Mouse (Mus musculus) left cerebral cortex, postnatal 25 days (tissue): Measurements from ENCODE around the gene Nudt14. TPM values are rescaled to one million over a fixed set of nuclear protein-coding genes. Genes with fewer than 3 reads are reported as not detected.

Experiments used
- DNase-seq, 2 experiments: peaks; one replicate each; pipeline ENCODE4 v3.0.0; 2022; ENCODE audit warnings: low spot score in 2 of 2, mixed read lengths in 1 of 2
- intact Hi-C: fragments of 180-260 bp; cut with DNase I; formaldehyde crosslinking; loops from one replicate; pipeline ENCODE4 v1.15.1; 2025
- total RNA-seq, 2 experiments: library from RNA; stranded (reverse); gene quantifications; 2 replicates each; pipeline ENCODE4 v1.2.3; 2021

The Nudt14 gene
- total RNA-seq, 2 experiments from 2014 or later, result 10.8 to 11.5 TPM

DNA sequence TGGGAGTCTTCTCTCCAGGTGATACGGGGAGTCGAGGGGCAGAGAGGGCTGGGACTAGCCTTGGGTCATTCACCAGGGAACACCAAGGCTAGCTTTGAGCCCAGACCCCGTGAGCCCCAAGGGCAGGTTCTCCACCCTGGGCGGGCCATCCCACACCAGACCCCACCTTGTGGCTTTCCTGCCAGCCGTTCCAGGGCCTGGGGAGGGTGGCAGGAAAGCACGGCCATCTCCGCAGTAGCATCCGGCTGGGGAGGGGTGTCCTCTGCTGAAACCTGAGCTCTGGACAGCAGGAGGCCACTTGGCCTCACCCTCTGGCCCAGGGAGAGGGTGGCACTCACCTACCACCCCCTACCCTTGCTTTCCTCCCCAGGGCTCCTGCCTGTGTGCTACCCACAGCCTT lies 24.0 kb downstream of the Nudt14 start:
- intact Hi-C loops, result no loop called here

DNA sequence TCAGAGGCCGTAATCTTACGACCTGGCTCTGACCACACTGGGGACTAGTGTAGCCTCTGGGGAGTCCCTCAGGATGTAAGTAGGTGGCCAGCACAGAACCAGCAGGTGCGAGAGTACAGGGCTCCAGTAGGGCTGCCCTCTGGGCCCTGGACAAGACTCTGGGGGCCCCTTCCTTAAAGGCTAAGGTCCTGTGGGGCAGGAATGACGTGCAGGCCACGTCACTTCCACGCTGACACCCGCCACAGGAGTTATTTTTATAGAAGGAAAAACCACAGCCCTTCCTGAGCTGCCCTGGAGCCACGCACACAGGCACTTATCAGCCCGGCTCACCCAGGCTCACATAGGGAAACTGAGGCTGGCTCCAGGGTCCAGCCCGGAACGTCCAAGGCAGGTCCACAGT lies 24.4 kb downstream of the Nudt14 start:
- intact Hi-C loops, result no loop called here
- DNase-seq, result no peak

More for the DNA sequence above, 24.0 kb downstream of the Nudt14 start:
- no peak for DNase-seq

DNA sequence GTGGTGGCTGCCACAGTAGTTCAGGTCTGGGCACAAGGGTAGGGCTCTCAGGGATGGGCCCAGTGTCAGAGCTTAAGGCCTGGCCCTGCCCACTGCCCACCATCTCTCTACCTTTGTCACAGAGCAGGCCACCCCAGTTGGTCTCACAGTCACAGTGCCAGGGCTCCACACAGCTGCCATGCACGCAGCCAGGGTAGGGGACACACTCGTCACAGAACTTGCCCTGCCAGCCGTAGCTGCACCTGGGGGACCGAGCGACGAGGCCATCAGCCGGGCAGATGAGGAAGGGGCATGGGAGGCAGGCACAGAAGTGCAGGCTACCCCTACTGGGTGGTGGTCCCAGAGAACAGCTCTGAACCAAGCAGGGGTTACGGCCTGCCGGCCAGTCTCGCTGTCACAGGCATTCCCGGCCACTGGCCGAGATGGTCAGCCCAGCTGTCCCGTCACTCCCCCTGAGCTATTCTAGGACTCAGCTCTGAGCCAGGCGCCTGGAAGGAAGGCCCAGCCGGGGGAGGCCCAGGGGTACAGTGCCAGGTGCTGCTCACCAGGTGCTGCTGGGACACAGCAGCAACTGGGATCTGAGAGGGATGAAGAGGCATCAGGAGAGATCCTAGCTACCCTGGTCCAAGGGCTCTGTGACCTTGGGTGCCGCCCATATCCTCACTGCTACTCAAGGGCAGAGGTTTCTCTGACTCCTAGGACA lies 25.1 kb downstream of the Nudt14 start:
- intact Hi-C loops, result no loop called here
- DNase-seq, result no peak

DNA sequence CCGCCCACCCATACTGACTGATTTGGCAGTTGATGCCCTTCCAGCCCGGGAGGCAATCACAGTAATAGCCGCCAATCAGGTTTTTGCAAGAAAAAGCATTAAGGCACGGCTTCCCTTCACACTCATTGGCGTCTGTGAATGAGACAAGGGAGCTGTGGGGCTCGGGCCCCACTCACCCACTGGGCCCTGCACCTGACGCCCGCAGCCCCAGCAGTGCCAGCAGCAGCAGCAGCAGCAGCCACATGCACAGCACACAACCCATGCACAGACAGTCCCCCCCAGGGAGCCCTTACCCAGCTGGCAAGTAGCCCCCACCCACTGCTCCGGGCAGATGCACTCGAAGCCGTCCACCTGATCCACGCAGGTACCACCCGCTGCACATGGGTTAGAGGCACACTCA lies 26.3 kb downstream of the Nudt14 start:
- DNase-seq, result no peak
- intact Hi-C loops, result no loop called here

DNA sequence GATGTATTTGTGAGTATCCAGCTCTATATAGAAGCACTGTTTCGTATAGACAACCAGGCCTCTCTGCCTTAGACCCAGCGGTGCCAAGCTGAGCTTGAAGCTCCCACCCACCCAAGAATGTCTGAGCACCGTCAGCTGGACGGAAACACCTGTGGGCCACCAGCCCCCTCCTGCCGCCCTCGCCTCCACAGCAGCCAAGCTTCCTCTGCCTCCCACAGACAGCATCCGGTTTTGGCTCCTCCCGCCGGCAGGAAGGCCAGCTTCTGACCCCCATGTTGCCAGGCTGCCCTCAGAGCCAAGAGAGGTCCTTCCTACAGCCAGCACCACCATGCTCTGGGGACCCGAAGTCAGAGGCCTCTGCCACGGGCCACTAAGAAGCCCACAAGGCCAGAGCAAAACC lies 27.4 kb downstream of the Nudt14 start:
- no peak for DNase-seq
- intact Hi-C loops, result no loop called here

DNA sequence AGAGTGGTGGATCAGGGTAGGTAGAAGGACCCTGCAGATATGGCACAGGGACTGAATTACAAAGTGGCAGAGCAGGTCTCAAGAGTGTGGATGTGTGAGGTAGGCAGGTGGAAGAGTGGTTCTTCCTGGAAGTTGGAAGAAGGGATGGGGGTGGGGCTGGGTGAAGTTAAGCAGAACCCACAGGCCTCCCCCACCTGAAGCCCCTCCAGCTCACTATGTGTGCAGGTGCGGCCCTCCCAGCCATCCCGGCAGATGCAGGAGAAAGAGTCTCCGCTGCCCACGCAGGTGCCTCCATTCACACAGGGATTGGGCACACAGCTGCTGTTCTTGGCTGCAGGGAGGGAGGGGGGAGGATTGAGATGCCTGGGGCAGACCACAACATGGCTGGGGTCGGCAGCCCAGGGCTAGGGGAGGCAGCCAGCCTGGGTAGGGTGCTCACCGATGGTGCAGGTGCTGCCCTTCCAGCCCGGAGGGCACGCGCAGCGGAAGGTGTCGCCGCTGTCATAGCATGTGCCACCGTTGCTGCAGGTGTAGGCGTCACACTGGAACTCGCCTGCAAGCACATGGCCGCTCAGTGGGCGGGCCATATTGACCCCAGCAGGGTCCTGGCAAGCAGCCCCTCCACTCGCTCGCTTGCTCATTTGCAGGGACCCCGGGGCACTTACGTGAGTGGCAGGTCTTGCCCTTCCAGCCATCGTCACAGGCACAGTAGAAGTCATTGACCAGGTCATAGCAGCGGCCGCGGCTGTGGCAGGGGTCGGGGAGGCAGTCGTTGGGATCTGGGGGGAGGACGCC lies 28.8 kb downstream of the Nudt14 start:
- intact Hi-C loops, result no loop called here
- no peak for DNase-seq

DNA sequence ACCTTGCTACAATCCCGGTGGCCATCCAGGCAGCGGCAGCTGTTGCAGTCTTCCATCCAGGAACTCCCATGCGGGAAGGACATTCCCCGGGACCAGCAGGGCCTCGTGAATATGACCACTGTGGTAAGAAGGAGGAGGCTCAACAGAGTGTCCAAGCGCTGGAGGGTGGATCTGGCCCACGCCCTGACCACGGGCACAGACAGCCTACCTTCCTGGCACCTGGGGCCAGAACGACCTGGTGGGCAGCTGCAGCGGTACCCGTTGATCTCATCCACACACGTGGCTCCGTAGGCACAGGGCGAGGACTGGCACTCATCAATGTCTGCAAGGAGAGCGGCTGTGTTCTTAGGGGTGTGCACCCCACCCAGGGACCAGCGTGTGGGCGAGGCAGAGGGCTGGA lies 30.2 kb downstream of the Nudt14 start:
- intact Hi-C loops, result no loop called here
- DNase-seq, result no peak

DNA sequence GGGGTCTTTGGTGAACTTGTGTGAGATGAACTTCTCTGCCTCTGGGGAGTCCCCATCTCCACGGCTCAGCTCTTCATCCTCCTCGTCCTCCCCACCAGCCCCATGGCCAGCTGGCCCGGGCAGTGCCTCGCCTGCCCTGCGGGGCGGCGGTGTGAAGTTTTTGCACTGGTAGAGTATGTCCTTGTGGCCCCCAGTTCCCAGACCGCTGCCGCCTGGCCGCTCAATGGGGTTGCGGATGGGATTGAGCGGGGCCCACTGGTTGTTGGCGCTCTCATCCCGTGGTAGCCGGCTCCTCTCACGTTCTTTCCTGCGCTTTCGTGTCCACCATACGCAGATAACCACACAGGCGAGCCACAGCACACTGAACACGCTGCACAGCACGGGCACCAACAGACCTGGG lies 32.9 kb downstream of the Nudt14 start:
- no peak for DNase-seq
- intact Hi-C loops, result no loop called here

DNA sequence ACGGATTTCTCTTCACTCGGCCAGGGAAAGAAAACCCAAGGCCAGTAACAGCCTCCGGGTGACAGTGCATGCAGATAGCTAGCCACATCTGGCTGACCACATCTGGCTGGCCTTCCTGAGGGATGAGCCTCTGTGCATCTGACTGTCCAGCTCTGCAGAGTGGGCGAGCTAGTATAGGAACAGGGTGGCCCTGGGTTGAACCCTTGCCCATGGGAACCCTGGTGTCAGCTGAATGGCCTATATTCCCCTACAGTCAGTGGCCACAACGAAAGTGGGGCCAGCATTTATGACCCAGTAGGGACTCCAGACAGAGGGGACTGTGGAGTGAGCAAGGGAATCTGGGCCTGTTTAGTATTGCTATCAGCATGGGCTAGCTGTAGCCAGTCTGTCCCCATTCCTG lies 36.9 kb downstream of the Nudt14 start:
- no peak for DNase-seq
- intact Hi-C loops, result no loop called here

DNA sequence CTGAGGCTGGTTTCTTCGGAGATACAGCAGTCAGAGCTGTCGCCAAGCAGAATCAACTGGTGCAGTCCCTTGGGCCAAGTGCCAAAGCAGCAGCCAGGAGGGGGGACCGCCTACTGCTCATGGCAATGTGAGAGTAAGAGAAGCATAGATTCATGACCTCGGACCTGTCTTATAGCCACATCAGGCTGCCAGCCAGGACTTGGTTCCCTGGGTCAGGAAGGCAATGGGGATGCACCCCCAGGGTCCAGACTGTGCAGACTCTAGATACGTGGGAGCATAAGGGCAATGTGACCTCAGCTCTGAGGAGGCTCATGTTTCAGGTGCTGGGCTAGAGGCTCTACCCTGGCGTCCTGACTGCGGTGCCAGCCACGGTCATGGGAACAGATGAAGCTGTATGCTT lies 38.0 kb downstream of the Nudt14 start:
- no peak for DNase-seq
- intact Hi-C loops, result no loop called here

DNA sequence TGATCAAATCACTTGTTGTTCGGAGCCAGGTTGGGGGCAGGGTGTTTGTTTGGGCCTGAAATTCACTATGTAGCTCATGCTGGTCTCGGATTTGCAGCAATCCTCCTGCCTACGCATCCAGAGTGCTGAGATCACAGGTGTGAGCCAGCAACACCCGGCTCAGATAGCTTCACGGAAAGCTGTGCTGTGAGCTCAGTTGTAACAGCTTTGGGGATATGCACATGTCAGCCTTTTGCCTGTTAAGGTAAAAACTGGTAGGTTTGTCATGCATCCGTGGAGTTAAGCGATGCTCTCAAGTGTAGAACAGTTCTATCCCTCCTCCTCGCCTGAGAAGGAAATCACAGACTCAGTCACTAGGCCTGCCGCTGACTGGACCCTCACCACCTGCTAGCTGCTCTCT lies 41.3 kb downstream of the Nudt14 start:
- DNase-seq, result peak; percentile 71 to 88
- intact Hi-C loops, result no loop called here

DNA sequence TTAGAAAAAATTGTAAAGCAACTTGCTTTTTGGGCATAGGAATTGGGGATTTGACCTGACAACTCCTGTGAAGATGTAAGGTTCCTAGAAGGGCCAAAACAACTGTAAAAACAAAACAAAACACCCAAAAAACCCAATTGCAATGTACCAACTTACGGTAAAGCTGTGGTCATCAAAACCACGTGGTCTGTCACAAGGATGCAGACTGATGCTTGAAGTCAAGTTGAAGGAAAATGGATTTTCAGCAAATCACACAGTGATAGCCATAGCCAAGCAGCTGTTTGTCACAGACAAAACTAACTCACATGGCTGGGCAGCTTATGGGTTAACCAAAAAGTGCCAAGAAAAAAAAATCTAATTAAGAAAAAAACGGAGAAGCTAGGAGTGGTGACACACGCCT lies 43.0 kb downstream of the Nudt14 start:
- intact Hi-C loops, result no loop called here
- DNase-seq, result no peak

DNA sequence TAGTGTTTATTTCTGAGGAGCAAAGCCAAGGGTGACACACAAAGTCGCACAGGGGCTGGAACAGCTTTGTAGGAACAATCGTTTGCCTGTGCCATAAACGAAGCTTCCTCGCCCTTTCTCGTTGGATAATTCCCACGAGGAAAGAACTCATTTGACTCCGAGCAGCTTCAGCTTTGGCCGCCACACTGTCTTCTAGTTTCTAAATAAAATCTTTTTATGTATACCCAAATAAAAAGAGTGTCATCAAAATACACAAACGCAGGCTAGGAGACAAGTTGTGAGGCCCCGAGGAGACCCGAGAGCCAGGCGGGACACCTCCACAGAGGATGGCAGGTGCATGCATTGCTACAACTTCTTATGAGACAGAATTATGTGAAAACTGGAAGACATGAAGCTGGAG lies 43.6 kb downstream of the Nudt14 start:
- DNase-seq, result no peak
- intact Hi-C loops, result no loop called here

DNA sequence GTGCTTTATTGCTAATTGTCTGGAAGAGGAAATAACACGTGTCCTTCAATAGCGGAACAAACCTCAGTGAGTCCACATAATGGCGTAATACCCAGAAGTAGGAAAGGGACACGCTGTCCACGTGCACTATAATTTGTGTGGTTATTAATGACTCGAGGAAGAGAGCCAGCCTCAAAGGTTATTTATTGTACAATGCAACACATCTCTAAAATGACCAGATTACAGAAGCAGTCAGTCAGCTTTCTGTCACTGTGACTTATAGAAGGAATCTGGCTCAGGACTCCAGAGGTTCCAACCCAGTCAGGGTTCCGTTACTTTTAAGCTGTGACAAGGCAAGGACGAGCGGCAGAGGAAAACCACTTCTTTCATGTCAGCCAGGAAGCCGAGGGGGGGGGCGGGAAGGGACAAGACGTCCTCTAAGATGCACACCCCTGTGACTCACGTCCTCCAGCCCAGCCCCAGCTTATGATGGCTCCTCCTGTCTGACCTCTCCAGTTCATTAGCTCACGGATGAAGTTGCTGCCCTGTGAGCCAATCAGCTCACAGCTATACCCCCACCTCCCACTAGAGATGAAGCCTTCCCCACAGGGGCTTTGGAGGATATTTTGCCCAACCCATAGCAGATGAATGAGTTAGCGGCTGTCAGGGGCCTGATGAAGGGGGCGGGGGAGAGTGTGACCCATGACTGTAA lies 44.3 kb downstream of the Nudt14 start:
- DNase-seq, result no peak
- intact Hi-C loops, result no loop called here

DNA sequence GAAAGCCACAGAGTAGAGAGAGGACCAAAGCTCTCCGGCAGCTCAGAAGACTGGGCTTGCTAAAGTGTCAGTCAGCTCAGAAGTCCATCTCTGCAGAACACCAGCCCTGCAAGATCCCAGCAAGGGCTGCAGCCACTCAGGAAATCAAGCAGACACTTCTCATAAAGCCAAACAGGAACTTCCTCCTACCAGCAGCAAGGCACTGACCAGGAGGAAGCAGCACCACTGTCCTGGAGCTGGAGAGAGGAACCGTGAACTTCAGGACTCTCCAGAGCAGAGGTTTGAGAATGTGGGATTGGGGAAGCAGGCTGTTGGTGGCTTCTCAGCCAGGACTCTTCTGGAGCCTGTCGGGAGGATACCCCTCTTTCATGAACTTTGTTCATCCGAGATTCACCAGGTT lies 47.0 kb downstream of the Nudt14 start:
- peak in 1 of 2 experiments; percentile 28 for DNase-seq
- intact Hi-C loops, result no loop called here

DNA sequence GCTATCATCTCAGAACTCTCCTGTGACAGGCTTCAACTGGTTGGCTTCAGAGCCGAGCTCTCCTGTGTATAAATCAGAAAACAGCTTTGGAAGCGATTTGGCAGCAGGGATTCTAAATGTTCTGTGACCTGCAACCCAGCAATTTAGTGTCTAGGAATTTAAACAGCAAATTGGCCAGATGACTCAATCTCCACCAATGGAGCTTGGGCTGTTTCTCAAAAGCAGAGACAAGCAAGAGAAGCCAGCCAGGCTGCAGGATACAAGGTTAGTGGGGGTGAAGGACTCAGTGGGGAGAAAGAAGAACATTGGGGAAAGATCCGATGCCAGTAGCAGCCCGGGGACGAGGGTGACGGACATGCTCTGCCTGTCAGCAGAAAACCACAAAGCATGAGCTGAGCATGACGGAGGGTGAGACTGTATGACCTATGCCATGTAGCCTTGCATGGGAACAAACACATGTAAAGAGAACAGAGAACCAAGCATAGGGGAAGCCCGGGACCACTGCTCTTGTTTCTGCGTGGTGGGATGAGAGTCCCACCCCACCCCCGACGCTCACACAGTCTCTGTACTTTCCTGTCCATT lies 47.5 kb downstream of the Nudt14 start:
- DNase-seq, result no peak
- intact Hi-C loops, result no loop called here

DNA sequence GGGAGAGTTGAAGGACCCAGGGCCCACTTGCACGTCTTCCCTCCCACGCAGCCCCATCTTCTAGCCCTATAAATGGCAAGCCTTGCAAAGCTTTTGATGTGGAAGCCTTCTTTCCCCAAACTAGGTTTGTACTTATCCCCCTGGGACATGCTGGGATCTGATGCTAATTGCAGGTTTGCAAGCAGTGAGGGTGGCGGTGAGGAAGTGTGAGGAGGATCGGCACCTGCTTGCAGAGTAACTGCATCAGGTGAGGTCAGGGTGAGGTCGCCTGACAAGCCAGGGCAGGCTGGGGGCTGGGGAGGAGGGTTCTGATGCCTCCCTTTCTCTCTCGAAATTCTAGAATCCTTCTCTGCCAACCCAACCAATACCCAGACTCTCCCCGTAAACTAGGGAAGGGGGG lies 56.5 kb downstream of the Nudt14 start:
- intact Hi-C loops, result no loop called here
- DNase-seq, result no peak
